Mouse (Mus musculus): ENCODE results near the gene Uso1. TPM values are rescaled to one million over a fixed set of nuclear protein-coding genes. Genes with fewer than 3 reads are reported as not detected.
A peak's percentile ranks its signal among the peaks of the same experiment; 100 is the strongest.
"Not testable (repeated sequence)": the region's sequence is repeated elsewhere in the genome, so short reads cannot be mapped to it uniquely, and the experiment has no call there.

Gene Uso1
- polyA plus RNA-seq, 1 experiment: 10.1 TPM

- no peaks in the 10 kb centered on the region for H3K4me1 ChIP-seq (ENCODE audit: control insufficient read depth, insufficient read depth, insufficient read length)
- H3K36me3 ChIP-seq (ENCODE audit: control insufficient read depth, insufficient read depth, low read length): peaks cover 44% of the 10 kb centered on the region
- no peak for DNase-seq (ENCODE audit: low read depth in 1 of 2, low spot score in 2 of 2)
- 87% methylated on average over 7 of the region's 7 CpGs for WGBS
- TF ChIP-seq POLR2A (IDR thresholded peaks at IDR 0.05; ENCODE audit: low read depth, low read length): no peak
- TF ChIP-seq CTCF (IDR thresholded peaks at IDR 0.05; ENCODE audit: extremely low read depth, insufficient read depth, insufficient read length, insufficient replicate concordance): no peak
- no peak overlapping the region for H3K27ac ChIP-seq (ENCODE audit: insufficient read depth, low read length)
- no peak overlapping the region for H3K4me3 ChIP-seq (ENCODE audit: extremely low read depth, insufficient read depth, insufficient read length)
- H3K27me3 ChIP-seq (ENCODE audit: control insufficient read depth, insufficient read depth, low read length): no peaks in the 10 kb centered on the region
Observed at GRCm38 (mm10) chr5:92188881-92189483, 51.2 kb downstream of the Uso1 start.

GRCm38 (mm10) chr5:92195716-92196115 is 58.0 kb downstream of the Uso1 start:
- H3K4me3 ChIP-seq (ENCODE audit: extremely low read depth, insufficient read depth, insufficient read length); H3K27me3 ChIP-seq (ENCODE audit: control insufficient read depth, insufficient read depth, low read length); H3K4me1 ChIP-seq (ENCODE audit: control insufficient read depth, insufficient read depth, insufficient read length); DNase-seq (ENCODE audit: low read depth in 1 of 2, low spot score in 2 of 2); H3K27ac ChIP-seq (ENCODE audit: insufficient read depth, low read length): not testable (repeated sequence)
- 60% methylated on average over 2 of the region's 2 CpGs for WGBS
- peak; percentile 34; the same call in 1 of the 2 replicates for TF ChIP-seq CTCF (IDR thresholded peaks at IDR 0.05; ENCODE audit: extremely low read depth, insufficient read depth, insufficient read length, insufficient replicate concordance)
- peaks cover 50% of the 10 kb centered on the region for H3K36me3 ChIP-seq (ENCODE audit: control insufficient read depth, insufficient read depth, low read length)

GRCm38 (mm10) chr5:92196895-92197811 is 59.4 kb downstream of the Uso1 start:
- no peaks in the 10 kb centered on the region for H3K27me3 ChIP-seq (ENCODE audit: control insufficient read depth, insufficient read depth, low read length)
- no peak overlapping the region for H3K27ac ChIP-seq (ENCODE audit: insufficient read depth, low read length)

GRCm38 (mm10) chr5:92198266-92198665 is 60.5 kb downstream of the Uso1 start:
- Histone ChIP-seq H3K36me3 (ENCODE audit: control insufficient read depth, insufficient read depth, low read length) (peaks cover 44% of the 10 kb centered on the region), H3K4me3 (ENCODE audit: extremely low read depth, insufficient read depth, insufficient read length) (no peak overlapping the region), H3K4me1 (ENCODE audit: control insufficient read depth, insufficient read depth, insufficient read length) (no peaks in the 10 kb centered on the region), H3K27me3 (ENCODE audit: control insufficient read depth, insufficient read depth, low read length) (no peaks in the 10 kb centered on the region), H3K27ac (ENCODE audit: insufficient read depth, low read length) (no peak overlapping the region)
- DNase-seq (ENCODE audit: low read depth in 1 of 2, low spot score in 2 of 2): no peak
- no peak for TF ChIP-seq CTCF (IDR thresholded peaks at IDR 0.05; ENCODE audit: extremely low read depth, insufficient read depth, insufficient read length, insufficient replicate concordance)
- TF ChIP-seq POLR2A (IDR thresholded peaks at IDR 0.05; ENCODE audit: low read depth, low read length): no peak
- 92% methylated on average over 8 of the region's 8 CpGs for WGBS

More at GRCm38 (mm10) chr5:92196895-92197811, 59.4 kb downstream of the Uso1 start:
- TF ChIP-seq POLR2A (IDR thresholded peaks at IDR 0.05; ENCODE audit: low read depth, low read length) (no peak), CTCF (IDR thresholded peaks at IDR 0.05; ENCODE audit: extremely low read depth, insufficient read depth, insufficient read length, insufficient replicate concordance) (no peak)
- WGBS: 95% methylated on average over 15 of the region's 15 CpGs
- no peak overlapping the region for H3K4me3 ChIP-seq (ENCODE audit: extremely low read depth, insufficient read depth, insufficient read length)
- peaks cover 53% of the 10 kb centered on the region for H3K36me3 ChIP-seq (ENCODE audit: control insufficient read depth, insufficient read depth, low read length)
- no peak for DNase-seq (ENCODE audit: low read depth in 1 of 2, low spot score in 2 of 2)
- no peaks in the 10 kb centered on the region for H3K4me1 ChIP-seq (ENCODE audit: control insufficient read depth, insufficient read depth, insufficient read length)

GRCm38 (mm10) chr5:92204162-92205036 is 66.7 kb downstream of the Uso1 start:
- 68% methylated on average over 6 of the region's 6 CpGs for WGBS
- DNase-seq (ENCODE audit: low read depth in 1 of 2, low spot score in 2 of 2): no peak
- no peak for TF ChIP-seq POLR2A (IDR thresholded peaks at IDR 0.05; ENCODE audit: low read depth, low read length)
- TF ChIP-seq CTCF (IDR thresholded peaks at IDR 0.05; ENCODE audit: extremely low read depth, insufficient read depth, insufficient read length, insufficient replicate concordance): no peak
- H3K27ac ChIP-seq (ENCODE audit: insufficient read depth, low read length): no peak overlapping the region
- no peak overlapping the region for H3K4me3 ChIP-seq (ENCODE audit: extremely low read depth, insufficient read depth, insufficient read length)
- peaks cover 11% of the 10 kb centered on the region for H3K36me3 ChIP-seq (ENCODE audit: control insufficient read depth, insufficient read depth, low read length)
- H3K27me3 ChIP-seq (ENCODE audit: control insufficient read depth, insufficient read depth, low read length): no peaks in the 10 kb centered on the region
- no peaks in the 10 kb centered on the region; the same call in 1 of the 2 replicates for H3K4me1 ChIP-seq (ENCODE audit: control insufficient read depth, insufficient read depth, insufficient read length)

- DNase-seq (ENCODE audit: low read depth in 1 of 2, low spot score in 2 of 2): no peak
Observed at GRCm38 (mm10) chr5:92205184-92205583, 67.4 kb downstream of the Uso1 start.

More at GRCm38 (mm10) chr5:92205184-92205583, 67.4 kb downstream of the Uso1 start:
- no peaks in the 10 kb centered on the region; the same call in 1 of the 2 replicates for H3K4me1 ChIP-seq (ENCODE audit: control insufficient read depth, insufficient read depth, insufficient read length)
- no peaks in the 10 kb centered on the region for H3K27me3 ChIP-seq (ENCODE audit: control insufficient read depth, insufficient read depth, low read length)
- 31% methylated on average over 7 of the region's 7 CpGs for WGBS
- H3K4me3 ChIP-seq (ENCODE audit: extremely low read depth, insufficient read depth, insufficient read length): no peak overlapping the region
- peaks cover 9% of the 10 kb centered on the region for H3K36me3 ChIP-seq (ENCODE audit: control insufficient read depth, insufficient read depth, low read length)
- TF ChIP-seq CTCF (IDR thresholded peaks at IDR 0.05; ENCODE audit: extremely low read depth, insufficient read depth, insufficient read length, insufficient replicate concordance) (no peak), POLR2A (IDR thresholded peaks at IDR 0.05; ENCODE audit: low read depth, low read length) (no peak)
- H3K27ac ChIP-seq (ENCODE audit: insufficient read depth, low read length): no peak overlapping the region
